Comparison of ENCODE assay signal across 19 mouse cellular contexts in genomic region chr5:114578361-114578760, GRCm38 (mm10). TPM values are rescaled to one million over a fixed set of nuclear protein-coding genes. Genes with fewer than 3 reads are reported as not detected.
DNase-seq lines count a peak whose midpoint lies in the region; ATAC-seq and TF ChIP-seq lines count a peak whose summit lies in the region.
"Had no signal": no experiment of that assay in that cellular context is flagged by ENCODE, and none has a peak within 500 bp of the region (broad histone marks: within the 10 kb centered on the region; RNA-seq: fewer than 3 reads in every experiment).

No protein-coding gene starts in this region.

- H3K27ac ChIP-seq in midbrain, embryonic 12.5 days (replicated peaks), result peak overlapping the region; percentile 15
- H3K27ac ChIP-seq in midbrain, postnatal 0 days (ENCODE audit: low read depth, low read length), result no peak overlapping the region
- no peak overlapping the region for H3K27ac ChIP-seq in embryonic facial prominence, embryonic 14.5 days (replicated peaks; ENCODE audit: low read depth, low read length)
- H3K27ac ChIP-seq in forebrain, postnatal 0 days (ENCODE audit: low read depth, low read length), result no peak overlapping the region
- H3K27ac ChIP-seq: left cerebral cortex, adult 2 months; limb, embryonic 10.5 days; liver, embryonic 13.5 days; lung, embryonic 15.5 days; stomach, embryonic 15.5 days had no signal

- no peaks in the 10 kb centered on the region; the same call in 1 of the 2 replicates for H3K36me3 ChIP-seq in midbrain, embryonic 12.5 days
- 0 out of 2 replicates have a peak, but pooled peaks cover 3% of the 10 kb centered on the region for H3K36me3 ChIP-seq in midbrain, postnatal 0 days (ENCODE audit: insufficient read depth, low read length)
- no peaks in the 10 kb centered on the region for H3K36me3 ChIP-seq in embryonic facial prominence, embryonic 14.5 days (ENCODE audit: control insufficient read depth, insufficient read depth, low read length)
- no peaks in the 10 kb centered on the region for H3K36me3 ChIP-seq in forebrain, postnatal 0 days (ENCODE audit: insufficient read depth)
- H3K36me3 ChIP-seq: heart, embryonic 12.5 days; liver, embryonic 13.5 days; lung, embryonic 15.5 days; stomach, embryonic 15.5 days had no signal

- no peak for ATAC-seq in midbrain, embryonic 12.5 days (ENCODE audit: low FRiP score, low read depth)
- no peak for ATAC-seq in midbrain, postnatal 0 days (ENCODE audit: low FRiP score)
- ATAC-seq in embryonic facial prominence, embryonic 14.5 days (ENCODE audit: low read depth), result no peak
- peak; percentile 42; the same call in 1 of the 2 replicates for ATAC-seq in forebrain, postnatal 0 days

- H3K9ac ChIP-seq in midbrain, embryonic 12.5 days (replicated peaks), result no peak overlapping the region
- H3K9ac ChIP-seq in midbrain, postnatal 0 days (replicated peaks; ENCODE audit: low read length, poor library complexity, severe bottlenecking), result no peak overlapping the region
- H3K9ac ChIP-seq in embryonic facial prominence, embryonic 14.5 days (ENCODE audit: low read depth, low read length), result no peak overlapping the region
- H3K9ac ChIP-seq in forebrain, postnatal 0 days, result no peak overlapping the region
- H3K9ac ChIP-seq: heart, embryonic 12.5 days; liver, embryonic 13.5 days; lung, embryonic 15.5 days; stomach, embryonic 15.5 days had no signal

- peaks cover 67% of the 10 kb centered on the region for H3K27me3 ChIP-seq in midbrain, embryonic 12.5 days
- no peaks in the 10 kb centered on the region for H3K27me3 ChIP-seq in midbrain, postnatal 0 days (ENCODE audit: insufficient read depth, low read length)
- no peaks in the 10 kb centered on the region for H3K27me3 ChIP-seq in embryonic facial prominence, embryonic 14.5 days (replicated peaks; ENCODE audit: control insufficient read depth, insufficient read depth, low read length)
- H3K27me3 ChIP-seq in forebrain, postnatal 0 days (ENCODE audit: insufficient read depth, low read length), result peaks cover 4% of the 10 kb centered on the region; the same call in 1 of the 2 replicates
- H3K27me3 ChIP-seq: lung, embryonic 15.5 days; stomach, embryonic 15.5 days had no signal

- WGBS in midbrain, embryonic 12.5 days, result 45% methylated on average over 20 of the region's 20 CpGs
- WGBS in midbrain, postnatal 0 days, result 35% methylated on average over 20 of the region's 20 CpGs
- 48% methylated on average over 20 of the region's 20 CpGs for WGBS in embryonic facial prominence, embryonic 14.5 days
- WGBS in forebrain, postnatal 0 days, result 11% methylated on average over 20 of the region's 20 CpGs

- no peak overlapping the region for H3K4me3 ChIP-seq in midbrain, embryonic 12.5 days
- no peak overlapping the region for H3K4me3 ChIP-seq in midbrain, postnatal 0 days (ENCODE audit: low read depth, low read length)
- H3K4me3 ChIP-seq in embryonic facial prominence, embryonic 14.5 days (ENCODE audit: low read depth, low read length), result no peak overlapping the region
- H3K4me3 ChIP-seq in forebrain, postnatal 0 days (ENCODE audit: low read depth, low read length), result no peak overlapping the region
- H3K4me3 ChIP-seq: heart, embryonic 12.5 days; left cerebral cortex, adult 2 months; limb, embryonic 10.5 days; liver, embryonic 13.5 days; lung, embryonic 15.5 days; stomach, embryonic 15.5 days had no signal

- H3K4me2 ChIP-seq in midbrain, embryonic 12.5 days (replicated peaks), result peak overlapping the region; percentile 11; the same call in 1 of the 2 replicates
- no peak overlapping the region for H3K4me2 ChIP-seq in midbrain, postnatal 0 days (ENCODE audit: low read depth, low read length, poor library complexity, severe bottlenecking)
- H3K4me2 ChIP-seq in embryonic facial prominence, embryonic 14.5 days (ENCODE audit: low read depth, low read length), result no peak overlapping the region
- H3K4me2 ChIP-seq in forebrain, postnatal 0 days (ENCODE audit: low read depth), result peak overlapping the region; percentile 23; the same call in 1 of the 2 replicates
- H3K4me2 ChIP-seq: heart, embryonic 12.5 days; liver, embryonic 13.5 days; lung, embryonic 15.5 days; stomach, embryonic 15.5 days had no signal

- no peak for DNase-seq in midbrain, postnatal 0 days (ENCODE audit: low spot score)
- DNase-seq in embryonic facial prominence, embryonic 14.5 days (ENCODE audit: low spot score), result peak; percentile 59
- DNase-seq in forebrain, postnatal 0 days, result peak; percentile 73
- DNase-seq in retina, postnatal 1 day, result peak; percentile 94
- DNase-seq in right cerebral cortex, adult 2 months (ENCODE audit: low spot score in 2 of 2), result no peak
- no peak for DNase-seq in liver
- DNase-seq: cerebellum, postnatal 14 days; embryo, embryonic 11 days; kidney, adult 18-20 months; kidney, postnatal 10 days; liver, embryonic 13.5 days; spleen, adult 18-20 months had no signal

- peaks cover 83% of the 10 kb centered on the region for H3K4me1 ChIP-seq in midbrain, embryonic 12.5 days
- peaks cover 25% of the 10 kb centered on the region for H3K4me1 ChIP-seq in midbrain, postnatal 0 days (ENCODE audit: insufficient read depth, low read length)
- peaks cover 4% of the 10 kb centered on the region; the same call in 1 of the 2 replicates for H3K4me1 ChIP-seq in embryonic facial prominence, embryonic 14.5 days (ENCODE audit: control insufficient read depth, insufficient read depth, low read length)
- H3K4me1 ChIP-seq in forebrain, postnatal 0 days (ENCODE audit: insufficient read depth), result peaks cover 30% of the 10 kb centered on the region

- no peak for TF ChIP-seq CTCF in midbrain, postnatal 0 days (IDR thresholded peaks at IDR 0.05)
- TF ChIP-seq CTCF in forebrain, postnatal 0 days (IDR thresholded peaks at IDR 0.05; ENCODE audit: low read depth), result no peak

- no peaks in the 10 kb centered on the region for H3K9me3 ChIP-seq in midbrain, embryonic 12.5 days
- no peaks in the 10 kb centered on the region for H3K9me3 ChIP-seq in midbrain, postnatal 0 days (ENCODE audit: low read length)
- no peaks in the 10 kb centered on the region for H3K9me3 ChIP-seq in embryonic facial prominence, embryonic 14.5 days (ENCODE audit: control insufficient read depth, low read length)
- no peaks in the 10 kb centered on the region for H3K9me3 ChIP-seq in forebrain, postnatal 0 days (ENCODE audit: low read length)
- H3K9me3 ChIP-seq: G1E; heart, embryonic 12.5 days; limb, embryonic 10.5 days; liver, embryonic 13.5 days; lung, embryonic 15.5 days; stomach, embryonic 15.5 days had no signal

RNA-seq across cellular contexts. Expression of gene Fam222a, which starts 10.5 kb away (rescaled TPM):
- polyA plus RNA-seq in midbrain, embryonic 12.5 days (2016; fragmentation: Nextera tagmentation; extraction: Ambion mirVana), result 9.4 and 10.2 TPM in 2 replicates
- total RNA-seq in midbrain, postnatal 0 days (2014; rRNA removed), result 5.6 and 10.4 TPM in 2 replicates
- polyA plus RNA-seq in midbrain, postnatal 0 days (2015; fragmentation: Nextera tagmentation; extraction: Ambion mirVana), result 3.5 and 4.2 TPM in 2 replicates
- 1.4 and 1.6 TPM in 2 replicates for polyA plus RNA-seq in embryonic facial prominence, embryonic 14.5 days (2014; fragmentation: Nextera tagmentation; extraction: Ambion mirVana)
- total RNA-seq in forebrain, postnatal 0 days (2014; rRNA removed), result 6.2 and 8.2 TPM in 2 replicates
- 2.9 and 3.4 TPM in 2 replicates for polyA plus RNA-seq in forebrain, postnatal 0 days (2015; fragmentation: Nextera tagmentation; extraction: Ambion mirVana)

Comparison
In these comparisons a context has a peak if more than half of its experiments do, and no peak if none do; other contexts are left out.
1. H3K4me2 ChIP-seq: peak in midbrain, embryonic 12.5 days (single experiment) and forebrain, postnatal 0 days (single experiment); none in midbrain, postnatal 0 days (single experiment) and embryonic facial prominence, embryonic 14.5 days (single experiment).
2. DNase-seq: peak in embryonic facial prominence, embryonic 14.5 days (single experiment), forebrain, postnatal 0 days (single experiment) and retina, postnatal 1 day (single experiment); none in midbrain, postnatal 0 days (single experiment), right cerebral cortex, adult 2 months (0 of 2) and liver (single experiment).